Mouse (Mus musculus): ENCODE results near the gene Dis3l.

GRCm38 (mm10) chr9:64310996-64311785 is 29.9 kb downstream of the Dis3l start:
- no peak for TF ChIP-seq EP300 (IDR thresholded peaks at IDR 0.05)
- peak; percentile 43 for TF ChIP-seq CTCF (IDR thresholded peaks at IDR 0.05)

Data from lung, postnatal 0 days (tissue).